Mouse (Mus musculus) gastrocnemius, postnatal 4 days (tissue): ENCODE measurements at regions not wholly inside any gene's neighbourhood (a gene's known extent, or its start where the extent isn't known, plus 50 kb on each side); places are given as distances from the start of the nearest gene placed in this dataset.
A peak's percentile ranks its signal among the peaks of the same experiment; 100 is the strongest.

Source experiments
- DNase-seq, 2 experiments: peaks; one replicate each; pipeline ENCODE4 v3.0.0; 2021 to 2022; ENCODE audit warnings: low spot score in 2 of 2, mixed read lengths in 2 of 2

GRCm38 (mm10) chr5:51923417-51923816 lies 266.9 kb downstream of the Dhx15 start:
- DNase-seq, result no peak

- DNase-seq, result no peak
Observed at GRCm38 (mm10) chr5:51922973-51923372, 267.3 kb downstream of the Dhx15 start.

GRCm38 (mm10) chr5:51922494-51922893 lies 267.8 kb downstream of the Dhx15 start:
- DNase-seq, result no peak

- DNase-seq, result no peak
Observed at GRCm38 (mm10) chr5:51917812-51918448, 272.4 kb downstream of the Dhx15 start.

GRCm38 (mm10) chr5:51914731-51915130 lies 275.6 kb downstream of the Dhx15 start:
- no peak for DNase-seq

GRCm38 (mm10) chr5:51908861-51909260 lies 281.5 kb downstream of the Dhx15 start:
- DNase-seq, result no peak

- DNase-seq, result no peak
Observed at GRCm38 (mm10) chr5:51906315-51907109, 283.8 kb downstream of the Dhx15 start.

DNA sequence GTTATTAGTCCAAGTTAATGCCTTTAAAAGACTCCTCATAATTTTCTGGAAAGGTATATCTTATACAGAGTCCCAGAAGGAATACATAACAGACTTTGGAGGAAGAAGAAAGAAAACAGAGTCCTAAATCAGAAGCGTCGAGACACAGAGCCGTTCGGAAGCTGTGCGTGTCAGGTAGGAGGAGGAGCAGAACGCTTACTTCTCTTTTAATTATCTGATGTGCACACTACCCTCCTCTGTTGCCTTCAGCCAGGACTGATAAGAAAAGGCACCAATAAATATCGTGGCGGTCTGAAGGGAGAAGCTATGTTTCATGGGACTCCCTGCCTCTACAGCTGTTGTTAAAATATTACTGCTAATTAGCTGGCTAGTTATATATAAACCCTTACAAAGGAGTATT lies 296.2 kb downstream of the Dhx15 start:
- DNase-seq, result no peak

- no peak for DNase-seq
Observed at GRCm38 (mm10) chr5:51891341-51891740, 299.0 kb downstream of the Dhx15 start.

DNA sequence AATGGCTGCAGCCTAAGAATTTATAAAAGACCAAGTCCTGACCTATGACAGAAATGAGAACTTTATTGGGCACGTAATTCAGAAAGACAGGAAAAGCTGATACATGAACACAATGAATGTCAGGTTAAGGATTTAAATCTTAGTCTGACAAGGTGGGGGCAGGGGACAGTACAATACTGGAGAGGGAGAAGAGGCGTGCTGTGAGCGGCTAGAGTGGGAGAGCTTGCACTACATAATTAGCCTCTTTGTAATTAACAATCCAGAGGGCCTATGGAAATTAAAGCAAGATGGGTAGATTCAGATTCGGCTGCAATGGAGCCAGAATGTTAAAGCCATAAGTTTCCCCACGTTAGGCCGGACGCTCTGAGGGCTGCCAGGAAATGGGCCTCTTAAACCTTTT lies 301.9 kb downstream of the Dhx15 start:
- DNase-seq, result no peak

DNA sequence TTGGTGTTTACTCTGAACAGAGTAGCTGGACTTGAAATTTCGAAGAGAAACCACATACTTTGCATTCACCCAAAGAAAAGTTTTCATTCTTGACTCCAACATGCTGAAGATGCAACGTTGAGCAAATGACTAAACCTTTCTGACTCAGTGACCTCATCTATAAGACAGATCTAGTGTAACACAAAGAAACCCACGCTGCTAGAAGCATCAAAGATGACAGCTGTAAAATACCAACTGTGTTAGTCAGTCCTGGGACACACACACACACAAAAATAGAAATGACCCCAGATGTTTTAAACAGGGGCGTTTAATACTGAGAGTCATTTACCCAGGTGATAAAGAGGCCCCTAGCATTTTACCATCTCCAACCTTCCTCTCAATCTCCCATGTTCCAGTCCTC lies 307.7 kb downstream of the Dhx15 start:
- DNase-seq, result no peak

DNA sequence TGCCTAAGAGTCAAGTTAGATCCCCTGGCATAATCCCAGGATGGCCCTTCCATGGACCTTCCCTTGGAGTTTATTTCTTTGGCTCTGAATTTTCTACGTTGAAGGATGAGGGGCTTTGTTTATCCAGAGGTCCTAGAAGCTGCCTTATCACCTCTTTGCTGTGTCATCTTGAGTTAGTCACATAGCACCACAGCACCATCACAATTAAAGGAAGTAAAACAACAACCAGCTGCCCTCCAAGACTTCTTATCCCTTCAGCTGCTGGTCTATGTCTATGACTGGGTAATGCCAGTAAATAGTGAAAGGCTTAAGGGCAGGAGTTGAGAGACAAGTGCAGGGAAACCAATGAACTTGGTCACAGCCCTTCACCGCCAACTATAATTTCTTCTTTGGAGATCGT lies 308.1 kb downstream of the Dhx15 start:
- no peak for DNase-seq

DNA sequence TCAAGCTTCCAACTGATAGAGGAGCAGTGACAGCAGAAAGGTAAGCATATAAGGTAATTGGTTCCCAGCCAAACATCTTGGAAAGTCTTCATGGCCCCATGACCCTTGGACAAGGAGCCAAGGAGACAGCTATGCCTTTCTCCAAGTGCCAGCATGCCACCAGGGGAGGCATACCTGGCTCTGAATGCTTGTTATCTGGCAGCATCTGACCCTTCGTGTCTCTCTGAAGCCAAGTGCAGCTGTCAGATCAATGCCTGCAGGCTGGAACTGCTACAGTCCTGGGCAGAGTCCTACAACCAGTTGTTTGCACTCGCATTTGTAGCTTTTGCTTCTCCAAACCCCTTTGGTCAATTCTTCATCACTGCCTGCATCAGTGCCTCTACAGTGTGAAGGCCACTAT lies 309.3 kb upstream of the Ppargc1a start:
- no peak for DNase-seq

DNA sequence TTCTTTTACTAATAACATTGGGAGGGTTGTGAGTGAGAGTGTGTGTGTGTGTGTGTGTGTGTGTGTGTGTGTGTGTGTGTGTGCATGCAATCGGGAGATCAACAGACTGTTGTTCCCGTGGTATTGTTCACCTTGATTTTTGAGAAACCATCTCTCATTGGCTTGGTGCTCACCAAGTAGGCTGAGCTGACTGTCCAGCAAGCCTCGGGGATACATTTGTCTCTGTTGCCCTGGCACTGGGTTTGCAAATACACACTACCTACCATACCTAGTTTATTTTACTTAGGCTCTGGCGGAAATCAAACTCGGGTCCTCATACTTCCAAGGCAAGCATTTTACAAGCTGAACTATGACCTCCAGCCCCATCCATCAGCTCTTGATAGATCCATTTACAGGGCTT lies 306.0 kb upstream of the Ppargc1a start:
- no peak for DNase-seq

DNA sequence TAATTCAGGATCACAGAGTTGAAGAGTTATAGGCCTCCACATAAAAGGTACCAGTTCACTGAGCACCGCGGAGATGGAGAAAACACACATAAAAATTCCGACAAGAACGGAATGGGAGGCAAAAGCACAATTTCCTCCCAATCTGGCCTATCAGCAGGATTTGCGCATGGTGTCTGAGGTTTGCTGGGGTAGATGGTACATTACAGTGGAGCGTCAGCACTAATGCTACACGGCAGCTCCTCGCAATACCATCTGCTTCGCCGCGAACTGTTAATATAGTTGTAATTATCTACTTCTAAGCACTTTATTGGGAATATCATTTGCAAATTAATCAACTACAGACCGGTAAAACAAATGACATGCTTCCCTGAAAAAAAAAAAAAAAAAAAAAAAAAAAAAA lies 304.2 kb upstream of the Ppargc1a start:
- DNase-seq, result no peak

GRCm38 (mm10) chr5:51868223-51868713 lies 300.7 kb upstream of the Ppargc1a start:
- DNase-seq, result no peak

DNA sequence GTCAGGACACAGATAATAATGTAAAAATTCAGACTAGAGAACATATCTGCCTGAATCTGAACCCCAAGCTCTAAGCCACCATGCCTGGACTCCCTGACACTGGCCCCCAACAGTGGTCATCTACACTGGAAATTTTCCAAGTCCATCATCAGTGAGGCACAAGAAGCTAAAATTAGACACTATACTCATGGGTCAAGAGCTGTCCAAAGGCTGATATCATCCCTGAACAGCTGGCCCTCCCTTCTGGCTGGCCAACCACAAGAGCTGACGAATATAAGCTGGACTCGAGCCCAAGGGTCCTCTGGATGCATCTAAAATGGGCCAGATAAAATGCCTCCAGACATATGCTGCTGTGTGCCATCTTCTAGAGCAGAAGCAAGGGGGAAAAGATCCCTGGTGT lies 298.5 kb upstream of the Ppargc1a start:
- peak in 1 of 2 experiments; percentile 13 for DNase-seq

- no peak for DNase-seq
Observed at GRCm38 (mm10) chr5:51860496-51860895, 293.0 kb upstream of the Ppargc1a start.

- no peak for DNase-seq
Observed at GRCm38 (mm10) chr5:51853456-51854124, 286.1 kb upstream of the Ppargc1a start.

GRCm38 (mm10) chr5:51850091-51850490 lies 282.6 kb upstream of the Ppargc1a start:
- DNase-seq, result no peak

GRCm38 (mm10) chr5:51849236-51849635 lies 281.7 kb upstream of the Ppargc1a start:
- no peak for DNase-seq

- DNase-seq, result no peak
Observed at GRCm38 (mm10) chr5:51842189-51842588, 274.7 kb upstream of the Ppargc1a start.
